15 mouse cellular contexts compared by ENCODE assay signal in the genomic region with DNA sequence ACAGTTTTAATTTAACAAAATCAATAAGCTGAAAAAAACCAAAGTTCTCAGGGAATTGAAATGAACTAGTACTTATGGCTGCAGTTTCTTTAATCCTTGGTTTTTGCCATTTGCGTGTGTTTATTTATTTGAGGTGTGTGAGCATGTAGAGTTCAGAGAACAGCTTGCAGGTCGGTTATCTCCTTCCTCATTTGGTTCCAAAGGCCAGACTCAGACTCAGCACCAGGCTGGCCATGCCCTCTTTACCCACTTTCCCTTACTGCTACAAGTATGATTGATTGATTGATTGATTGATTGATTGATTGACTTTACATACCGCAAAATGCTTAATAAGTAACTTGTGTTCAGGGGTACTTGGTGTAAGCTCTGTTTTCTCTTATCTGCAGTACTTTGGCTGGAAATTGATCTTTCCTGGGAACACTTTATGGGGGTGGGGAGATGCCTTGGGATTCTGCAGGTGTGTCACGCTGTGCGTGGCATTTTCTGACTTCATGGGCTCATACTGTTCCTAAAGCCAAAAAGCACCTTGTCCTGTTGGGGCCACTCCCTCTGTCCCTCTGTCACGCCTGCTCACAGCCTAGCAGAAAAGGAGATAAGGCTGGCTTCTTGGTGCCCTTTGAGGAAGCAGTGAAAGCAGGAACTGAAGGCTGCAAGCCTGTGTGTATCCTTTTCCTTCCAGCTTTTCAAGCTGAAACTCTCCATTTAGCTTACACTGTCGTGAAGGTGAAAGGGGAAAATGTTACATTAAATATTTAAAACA.
DNase-seq lines count a peak whose midpoint lies in the region; ATAC-seq and TF ChIP-seq lines count a peak whose summit lies in the region.
"Had no signal": no experiment of that assay in that cellular context is flagged by ENCODE, and none has a peak within 500 bp of the region (broad histone marks: within the 10 kb centered on the region; RNA-seq: fewer than 3 reads in every experiment).

No protein-coding gene starts in this region.

- ATAC-seq in megakaryocyte, adult 5-6 weeks (ENCODE audit: poor library complexity, severe bottlenecking): peak; percentile 85
- ATAC-seq: activated CD4-positive, CD25-positive, alpha-beta regulatory T cell, adult 4 months; CD4-positive, CD25-positive, alpha-beta regulatory T cell, adult 4 months had no signal

- no peak for TF ChIP-seq POLR2A in kidney, adult 2 months (IDR thresholded peaks at IDR 0.05; ENCODE audit: low read depth, low read length)

- no peak for TF ChIP-seq CTCF in kidney, adult 2 months (conservative IDR thresholded peaks at IDR 0.05; ENCODE audit: insufficient read depth, insufficient read length, low read depth, low read length)
- TF ChIP-seq CTCF in gastrocnemius, adult 2 months (IDR thresholded peaks at IDR 0.05): no peak

- H3K27ac ChIP-seq in kidney, adult 2 months (ENCODE audit: insufficient read depth, low read depth, low read length): peak overlapping the region; percentile 43; the same call in 1 of the 2 replicates
- no peak overlapping the region for H3K27ac ChIP-seq in gastrocnemius, adult 2 months
- H3K27ac ChIP-seq: embryonic facial prominence, embryonic 12.5 days; hindbrain, embryonic 15.5 days had no signal

- H3K4me1 ChIP-seq in kidney, adult 2 months (ENCODE audit: control insufficient read depth, insufficient read depth, low read length): peaks cover 14% of the 10 kb centered on the region

- no peaks in the 10 kb centered on the region for H3K27me3 ChIP-seq in kidney, adult 2 months (replicated peaks; ENCODE audit: control insufficient read depth, insufficient read depth, low read length)
- H3K27me3 ChIP-seq: embryonic facial prominence, embryonic 12.5 days; hindbrain, embryonic 15.5 days had no signal

- intact Hi-C loops in gastrocnemius, adult 2 months (cut with DNase I): no loop called here

- DNase-seq in kidney, adult 2 months: no peak
- no peak for DNase-seq in kidney, postnatal 14 days
- DNase-seq in large intestine, adult 2 months (ENCODE audit: low read depth, low spot score): peak; percentile 51
- DNase-seq in gastrocnemius, adult 2 months: no peak
- DNase-seq in frontal cortex, postnatal 14 days (ENCODE audit: low spot score in 2 of 2): no peak
- DNase-seq in thymus, postnatal 36 days: no peak
- DNase-seq: cerebellum, adult 11 months; cerebellum, postnatal 36 days; gastrocnemius, postnatal 36 days; lung, embryonic 14.5 days had no signal

- H3K4me3 ChIP-seq in kidney, adult 2 months (ENCODE audit: insufficient read depth, low read depth, low read length): no peak overlapping the region
- no peak overlapping the region for H3K4me3 ChIP-seq in gastrocnemius, adult 2 months
- H3K4me3 ChIP-seq: embryonic facial prominence, embryonic 12.5 days; hindbrain, embryonic 15.5 days had no signal

- 53% methylated on average over 7 of the region's 7 CpGs for WGBS in kidney, adult 2 months
- 22% methylated on average over 7 of the region's 7 CpGs for WGBS in large intestine, adult 2 months

- no peaks in the 10 kb centered on the region for H3K36me3 ChIP-seq in kidney, adult 2 months (ENCODE audit: control insufficient read depth, insufficient read depth, low read length)
- H3K36me3 ChIP-seq: embryonic facial prominence, embryonic 12.5 days; hindbrain, embryonic 15.5 days had no signal
